Mouse (Mus musculus): Measurements from ENCODE around the gene B4galnt2. TPM values are rescaled to one million over a fixed set of nuclear protein-coding genes. Genes with fewer than 3 reads are reported as not detected.

The B4galnt2 gene
- polyA plus RNA-seq, 3 experiments from 2014 or later: 0.35 to 0.38 TPM; not detected in 1

GRCm38 (mm10) chr11:95838999-95839868, 75.5 kb downstream of the B4galnt2 start:
- ATAC-seq: no peak

- no peak for ATAC-seq
Measured at GRCm38 (mm10) chr11:95838598-95838997, 76.1 kb downstream of the B4galnt2 start.

- ATAC-seq: no peak
Measured at GRCm38 (mm10) chr11:95837059-95837458, 77.6 kb downstream of the B4galnt2 start, which contains the start of gene Gngt2. TSS of gene Gngt2 (plus strand) at chr11:95837216.

GRCm38 (mm10) chr11:95836433-95836832, 78.3 kb downstream of the B4galnt2 start:
- ATAC-seq: no peak

GRCm38 (mm10) chr11:95835832-95836231, 78.9 kb downstream of the B4galnt2 start:
- ATAC-seq: no peak

GRCm38 (mm10) chr11:95834742-95835710, 79.7 kb downstream of the B4galnt2 start:
- ATAC-seq: peak; percentile 49

GRCm38 (mm10) chr11:95834143-95834667, 80.5 kb downstream of the B4galnt2 start:
- ATAC-seq: peak; percentile 53

GRCm38 (mm10) chr11:95833631-95834142, 81.0 kb downstream of the B4galnt2 start:
- peak; percentile 1 for ATAC-seq

GRCm38 (mm10) chr11:95833006-95833570, 81.6 kb downstream of the B4galnt2 start:
- ATAC-seq: no peak

- ATAC-seq: no peak
Measured at GRCm38 (mm10) chr11:95832129-95833005, 82.3 kb downstream of the B4galnt2 start.

- no peak for ATAC-seq
Measured at GRCm38 (mm10) chr11:95831641-95832040, 83.0 kb downstream of the B4galnt2 start.

GRCm38 (mm10) chr11:95831276-95831619, 83.4 kb downstream of the B4galnt2 start:
- no peak for ATAC-seq

- peak; percentile 6 for ATAC-seq
Measured at GRCm38 (mm10) chr11:95830411-95831275, 84.0 kb downstream of the B4galnt2 start.

GRCm38 (mm10) chr11:95829526-95830050, 85.1 kb downstream of the B4galnt2 start:
- ATAC-seq: no peak

GRCm38 (mm10) chr11:95828181-95828964, 86.3 kb downstream of the B4galnt2 start:
- ATAC-seq: no peak

- no peak for ATAC-seq
Measured at GRCm38 (mm10) chr11:95827464-95828085, 87.1 kb downstream of the B4galnt2 start.

- no peak for ATAC-seq
Measured at GRCm38 (mm10) chr11:95827168-95827447, 87.6 kb downstream of the B4galnt2 start.

- ATAC-seq: no peak
Measured at GRCm38 (mm10) chr11:95826317-95827167, 88.1 kb downstream of the B4galnt2 start.

Data from inflammation-experienced regulatory T-cells, adult 6 months (primary cell).